Mouse (Mus musculus): ENCODE results near the gene H2al1c. TPM values are rescaled to one million over a fixed set of nuclear protein-coding genes. Genes with fewer than 3 reads are reported as not detected.
"Not testable (repeated sequence)": the region's sequence is repeated elsewhere in the genome, so short reads cannot be mapped to it uniquely, and the experiment has no call there.

The H2al1c gene
- not detected in 2 replicates for total RNA-seq (2015)
- total RNA-seq (2017) = not detected in 2 replicates

DNA sequence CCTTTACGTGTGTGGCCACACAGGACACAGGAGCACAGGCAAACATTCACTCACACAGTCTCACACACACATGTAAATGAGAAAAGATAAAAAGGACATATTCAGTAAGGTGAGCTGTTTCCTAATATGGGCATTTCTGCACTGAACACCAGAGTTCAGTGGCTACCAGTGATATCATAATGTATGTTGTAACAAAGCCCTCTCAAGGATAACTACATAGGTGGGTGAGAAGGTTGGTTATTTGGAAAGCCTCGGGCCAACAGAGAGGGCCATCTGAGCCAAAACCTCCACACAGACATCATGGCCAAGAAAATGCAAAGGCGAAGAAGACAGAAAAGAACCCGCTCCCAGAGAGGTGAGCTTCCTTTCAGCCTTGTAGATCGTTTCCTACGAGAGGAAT lies at the start of gene H2al1c:
H2al1c (plus strand) TSS at position 301 of the 400 bp plus-strand sequence.
- ATAC-seq (replicated peaks; ENCODE audit: poor library complexity) = not testable (repeated sequence)

DNA sequence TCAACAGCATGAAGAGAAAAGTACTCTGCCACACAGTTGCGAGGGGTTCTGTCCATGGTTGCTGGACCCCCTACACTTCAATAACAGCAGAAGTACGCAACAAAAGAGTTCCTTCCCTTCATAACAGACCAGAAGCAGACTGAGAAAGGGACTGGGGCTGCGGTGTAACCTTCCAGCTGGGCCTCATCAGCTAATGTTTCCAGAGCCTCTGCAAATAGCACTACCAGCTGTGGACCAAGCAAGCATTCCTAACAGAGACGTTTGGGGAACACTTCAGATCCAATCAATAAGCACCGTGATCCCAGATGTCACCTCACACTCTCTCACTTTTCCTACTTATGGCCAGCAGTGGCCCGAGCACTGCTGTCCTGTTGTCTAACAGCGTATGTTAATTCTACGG lies 40.5 kb upstream of the H2al1c start:
- no peak for ATAC-seq (replicated peaks; ENCODE audit: poor library complexity)

DNA sequence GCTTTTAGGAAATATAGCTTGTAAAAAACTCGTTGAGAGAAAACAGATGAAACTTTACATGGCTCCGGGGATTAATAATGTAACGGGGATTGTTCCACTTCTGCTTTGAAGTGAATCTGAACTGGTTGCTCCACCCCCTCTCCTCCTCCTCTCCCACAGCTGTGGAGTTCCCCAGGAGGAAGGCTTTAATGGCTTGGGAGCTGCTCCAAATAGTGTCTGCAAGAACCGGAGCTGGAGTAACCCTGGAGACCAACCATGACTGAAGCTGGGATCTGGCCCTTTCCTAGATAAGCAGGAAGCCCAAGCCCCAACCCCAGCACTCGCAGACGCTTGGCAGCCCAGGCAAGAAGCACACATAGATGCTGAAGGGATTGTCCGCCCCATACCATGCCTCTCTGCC lies 37.7 kb upstream of the H2al1c start:
- no peak for ATAC-seq (replicated peaks; ENCODE audit: poor library complexity)

DNA sequence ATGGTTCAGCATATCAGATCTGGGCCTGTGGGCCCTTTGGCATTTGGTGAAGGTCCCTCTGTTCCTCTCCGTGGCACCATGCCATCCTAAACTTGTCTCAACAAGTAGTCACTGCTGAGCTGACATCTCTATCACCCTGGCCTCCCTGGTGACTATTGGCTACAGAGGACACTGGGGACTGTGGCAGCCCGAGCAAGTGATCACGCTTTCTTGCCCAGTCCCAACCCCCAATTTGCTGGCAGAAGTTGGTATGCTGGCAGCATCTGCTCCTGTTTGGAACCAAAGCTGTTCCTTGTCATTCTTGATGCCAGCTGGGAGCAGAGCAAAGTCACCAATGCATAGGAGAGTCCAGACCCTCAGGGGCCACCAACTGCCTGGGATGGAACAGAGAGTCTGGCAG lies 36.4 kb upstream of the H2al1c start:
- ATAC-seq (replicated peaks; ENCODE audit: poor library complexity) = no peak

DNA sequence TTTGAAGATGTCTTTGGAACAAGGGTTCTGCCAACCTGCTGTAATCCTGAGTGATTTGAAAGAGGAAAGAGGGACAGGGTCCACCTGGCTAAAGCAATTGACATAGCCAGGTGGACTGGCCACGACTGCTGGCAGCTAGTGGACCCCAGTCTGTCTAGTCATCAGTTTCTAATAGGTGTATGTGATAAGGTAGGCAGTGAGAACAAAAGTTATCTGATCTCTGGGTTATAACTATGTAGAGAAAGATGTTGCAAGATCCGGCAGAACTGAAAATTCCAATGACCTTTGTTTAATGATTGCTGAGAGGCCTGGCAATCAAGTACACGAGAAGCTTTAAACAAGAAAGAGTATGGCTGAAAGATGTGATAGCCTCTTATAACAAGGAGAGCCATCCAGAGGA lies 32.3 kb upstream of the H2al1c start:
- no peak for ATAC-seq (replicated peaks; ENCODE audit: poor library complexity)

DNA sequence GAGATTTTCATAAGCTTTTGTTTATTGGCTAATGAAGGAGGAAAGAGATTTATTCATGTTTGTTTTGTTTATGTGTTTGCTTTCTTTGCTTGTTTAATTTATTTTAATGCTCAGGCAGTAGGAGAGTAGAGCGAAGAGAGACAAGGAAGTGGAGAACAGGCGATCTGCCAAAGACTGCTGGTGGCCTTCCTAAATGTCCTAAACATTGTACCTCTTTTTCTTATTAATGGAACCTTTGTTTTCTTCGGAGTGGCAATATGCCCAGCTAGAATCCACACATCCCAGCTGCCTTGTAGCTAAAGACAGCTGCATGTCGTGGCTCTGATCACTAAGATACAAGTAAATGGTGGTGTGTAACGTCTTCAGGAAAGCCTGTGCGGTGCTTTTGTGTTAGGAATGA lies 28.4 kb upstream of the H2al1c start:
- no peak for ATAC-seq (replicated peaks; ENCODE audit: poor library complexity)

DNA sequence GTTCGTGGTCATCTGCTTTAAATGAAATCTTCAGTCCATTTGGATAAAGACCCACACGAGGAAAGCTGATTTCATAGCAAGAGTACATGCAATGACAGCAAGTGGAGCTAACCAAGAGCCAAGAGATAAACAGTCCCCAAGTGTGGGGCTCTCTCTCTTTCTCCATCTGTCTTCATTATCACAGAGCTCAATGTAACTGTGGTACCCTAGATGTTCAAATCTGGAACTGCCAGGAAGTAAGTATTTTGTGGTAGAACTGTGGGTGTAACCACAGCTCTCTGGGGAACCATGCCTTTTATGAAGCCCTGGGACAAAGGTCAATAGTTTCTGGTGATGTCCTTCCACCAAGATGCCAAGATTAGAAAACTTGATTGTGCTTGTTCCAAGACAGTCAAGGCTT lies 24.7 kb upstream of the H2al1c start:
- no peak for ATAC-seq (replicated peaks; ENCODE audit: poor library complexity)

DNA sequence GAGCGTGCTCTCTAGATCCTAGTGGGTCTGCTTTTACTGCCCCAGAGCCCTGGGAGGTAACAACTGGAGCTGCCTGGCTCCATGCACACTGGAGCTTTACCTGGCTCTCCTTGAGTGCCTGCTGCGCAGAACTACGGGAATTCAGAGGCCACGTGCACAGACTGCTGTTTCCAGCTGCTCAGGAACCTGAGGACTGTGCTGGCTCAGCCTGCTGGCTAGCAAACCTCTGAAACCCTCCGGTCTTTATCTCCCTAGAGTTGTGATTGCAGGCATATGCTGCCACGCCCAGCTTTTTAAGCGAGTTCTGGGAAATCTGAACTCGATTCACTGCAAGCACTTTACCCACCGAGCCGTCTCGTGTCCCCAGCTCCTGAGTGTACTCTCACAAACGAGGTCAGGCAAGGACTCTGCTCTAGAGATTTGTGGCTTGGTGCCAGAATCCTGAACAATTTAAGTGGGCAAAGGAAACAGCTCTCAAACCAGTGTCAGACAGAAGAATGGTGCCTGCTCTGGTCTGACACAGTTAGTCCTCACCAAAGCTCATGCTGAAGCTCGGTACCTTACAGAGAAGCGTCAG lies 17.1 kb upstream of the H2al1c start:
- ATAC-seq (replicated peaks; ENCODE audit: poor library complexity) = no peak

DNA sequence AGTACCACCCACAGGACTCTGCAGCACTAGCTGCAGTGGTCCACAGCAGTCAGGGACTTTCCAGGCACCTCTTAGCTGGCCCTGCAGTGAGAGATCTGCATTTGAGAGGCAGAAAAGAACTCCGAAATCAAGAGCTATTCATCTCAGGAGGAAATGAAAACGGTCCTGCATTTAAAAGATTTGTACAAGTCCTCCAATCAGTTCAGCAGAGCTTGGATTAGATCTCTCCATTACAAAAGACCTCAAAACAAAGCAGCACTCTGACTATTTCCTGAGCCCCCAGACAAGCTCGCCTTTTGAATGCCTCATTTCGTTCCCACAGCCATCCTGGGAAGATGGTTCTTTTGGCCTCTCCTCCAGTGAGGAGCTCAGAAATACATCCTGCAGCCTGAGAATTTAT lies 16.2 kb upstream of the H2al1c start:
- no peak for ATAC-seq (replicated peaks; ENCODE audit: poor library complexity)

DNA sequence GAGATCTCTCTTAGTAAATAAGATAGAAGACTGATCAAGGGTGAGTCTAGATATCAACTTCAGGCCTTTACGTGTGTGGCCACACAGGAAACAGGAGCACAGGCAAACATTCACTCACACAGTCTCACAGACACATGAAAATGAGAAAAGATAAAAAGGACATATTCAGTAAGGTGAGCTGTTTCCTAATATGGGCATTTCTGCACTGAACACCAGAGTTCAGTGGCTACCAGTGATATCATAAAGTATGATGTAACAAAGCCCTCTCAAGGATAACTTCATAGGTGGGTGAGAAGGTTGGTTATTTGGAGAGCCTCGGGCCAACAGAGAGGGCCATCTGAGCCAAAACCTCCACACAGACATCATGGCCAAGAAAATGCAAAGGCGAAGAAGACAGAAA lies 6.5 kb upstream of the H2al1c start, which contains the start of gene H2al1a:
H2al1a (plus strand) TSS at position 301 of the 400 bp plus-strand sequence.
- not testable (repeated sequence) for ATAC-seq (replicated peaks; ENCODE audit: poor library complexity)

DNA sequence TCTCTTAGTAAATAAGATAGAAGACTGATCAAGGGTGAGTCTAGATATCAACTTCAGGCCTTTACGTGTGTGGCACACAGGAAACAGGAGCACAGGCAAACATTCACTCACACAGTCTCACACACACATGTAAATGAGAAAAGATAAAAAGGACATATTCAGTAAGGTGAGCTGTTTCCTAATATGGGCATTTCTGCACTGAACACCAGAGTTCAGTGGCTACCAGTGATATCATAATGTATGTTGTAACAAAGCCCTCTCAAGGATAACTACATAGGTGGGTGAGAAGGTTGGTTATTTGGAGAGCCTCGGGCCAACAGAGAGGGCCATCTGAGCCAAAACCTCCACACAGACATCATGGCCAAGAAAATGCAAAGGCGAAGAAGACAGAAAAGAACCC lies 3.3 kb upstream of the H2al1c start, which contains the start of gene H2al1b:
H2al1b (plus strand) TSS at position 301 of the 400 bp plus-strand sequence.
- not testable (repeated sequence) for ATAC-seq (replicated peaks; ENCODE audit: poor library complexity)

DNA sequence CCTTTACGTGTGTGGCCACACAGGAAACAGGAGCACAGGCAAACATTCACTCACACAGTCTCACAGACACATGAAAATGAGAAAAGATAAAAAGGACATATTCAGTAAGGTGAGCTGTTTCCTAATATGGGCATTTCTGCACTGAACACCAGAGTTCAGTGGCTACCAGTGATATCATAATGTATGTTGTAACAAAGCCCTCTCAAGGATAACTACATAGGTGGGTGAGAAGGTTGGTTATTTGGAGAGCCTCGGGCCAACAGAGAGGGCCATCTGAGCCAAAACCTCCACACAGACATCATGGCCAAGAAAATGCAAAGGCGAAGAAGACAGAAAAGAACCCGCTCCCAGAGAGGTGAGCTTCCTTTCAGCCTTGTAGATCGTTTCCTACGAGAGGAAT lies 3.1 kb downstream of the H2al1c start, which contains the start of gene H2al1d:
H2al1d (plus strand) TSS at position 301 of the 400 bp plus-strand sequence.
- ATAC-seq (replicated peaks; ENCODE audit: poor library complexity) = not testable (repeated sequence)

DNA sequence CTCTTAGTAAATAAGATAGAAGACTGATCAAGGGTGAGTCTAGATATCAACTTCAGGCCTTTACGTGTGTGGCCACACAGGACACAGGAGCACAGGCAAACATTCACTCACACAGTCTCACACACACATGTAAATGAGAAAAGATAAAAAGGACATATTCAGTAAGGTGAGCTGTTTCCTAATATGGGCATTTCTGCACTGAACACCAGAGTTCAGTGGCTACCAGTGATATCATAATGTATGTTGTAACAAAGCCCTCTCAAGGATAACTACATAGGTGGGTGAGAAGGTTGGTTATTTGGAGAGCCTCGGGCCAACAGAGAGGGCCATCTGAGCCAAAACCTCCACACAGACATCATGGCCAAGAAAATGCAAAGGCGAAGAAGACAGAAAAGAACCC lies 6.2 kb downstream of the H2al1c start, which contains the start of gene H2al1e:
H2al1e (plus strand) TSS at position 301 of the 400 bp plus-strand sequence.
- not testable (repeated sequence) for ATAC-seq (replicated peaks; ENCODE audit: poor library complexity)

DNA sequence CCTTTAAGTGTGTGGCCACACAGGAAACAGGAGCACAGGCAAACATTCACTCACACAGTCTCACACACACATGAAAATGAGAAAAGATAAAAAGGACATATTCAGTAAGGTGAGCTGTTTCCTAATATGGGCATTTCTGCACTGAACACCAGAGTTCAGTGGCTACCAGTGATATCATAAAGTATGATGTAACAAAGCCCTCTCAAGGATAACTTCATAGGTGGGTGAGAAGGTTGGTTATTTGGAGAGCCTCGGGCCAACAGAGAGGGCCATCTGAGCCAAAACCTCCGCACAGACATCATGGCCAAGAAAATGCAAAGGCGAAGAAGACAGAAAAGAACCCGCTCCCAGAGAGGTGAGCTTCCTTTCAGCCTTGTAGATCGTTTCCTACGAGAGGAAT lies 9.4 kb downstream of the H2al1c start, which contains the start of gene H2al1f:
H2al1f (plus strand) TSS at position 301 of the 400 bp plus-strand sequence.
- ATAC-seq (replicated peaks; ENCODE audit: poor library complexity) = not testable (repeated sequence)

DNA sequence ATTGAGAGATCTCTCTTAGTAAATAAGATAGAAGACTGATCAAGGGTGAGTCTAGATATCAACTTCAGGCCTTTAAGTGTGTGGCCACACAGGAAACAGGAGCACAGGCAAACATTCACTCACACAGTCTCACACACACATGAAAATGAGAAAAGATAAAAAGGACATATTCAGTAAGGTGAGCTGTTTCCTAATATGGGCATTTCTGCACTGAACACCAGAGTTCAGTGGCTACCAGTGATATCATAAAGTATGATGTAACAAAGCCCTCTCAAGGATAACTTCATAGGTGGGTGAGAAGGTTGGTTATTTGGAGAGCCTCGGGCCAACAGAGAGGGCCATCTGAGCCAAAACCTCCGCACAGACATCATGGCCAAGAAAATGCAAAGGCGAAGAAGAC lies 12.5 kb downstream of the H2al1c start, which contains the start of gene H2al1g:
H2al1g (plus strand) TSS at position 301 of the 400 bp plus-strand sequence.
- not testable (repeated sequence) for ATAC-seq (replicated peaks; ENCODE audit: poor library complexity)

DNA sequence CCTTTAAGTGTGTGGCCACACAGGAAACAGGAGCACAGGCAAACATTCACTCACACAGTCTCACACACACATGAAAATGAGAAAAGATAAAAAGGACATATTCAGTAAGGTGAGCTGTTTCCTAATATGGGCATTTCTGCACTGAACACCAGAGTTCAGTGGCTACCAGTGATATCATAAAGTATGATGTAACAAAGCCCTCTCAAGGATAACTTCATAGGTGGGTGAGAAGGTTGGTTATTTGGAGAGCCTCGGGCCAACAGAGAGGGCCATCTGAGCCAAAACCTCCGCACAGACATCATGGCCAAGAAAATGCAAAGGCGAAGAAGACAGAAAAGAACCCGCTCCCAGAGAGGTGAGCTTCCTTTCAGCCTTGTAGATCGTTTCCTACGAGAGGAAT lies 15.7 kb downstream of the H2al1c start, which contains the start of gene H2al1h:
H2al1h (plus strand) TSS at position 301 of the 400 bp plus-strand sequence.
- ATAC-seq (replicated peaks; ENCODE audit: poor library complexity) = not testable (repeated sequence)

DNA sequence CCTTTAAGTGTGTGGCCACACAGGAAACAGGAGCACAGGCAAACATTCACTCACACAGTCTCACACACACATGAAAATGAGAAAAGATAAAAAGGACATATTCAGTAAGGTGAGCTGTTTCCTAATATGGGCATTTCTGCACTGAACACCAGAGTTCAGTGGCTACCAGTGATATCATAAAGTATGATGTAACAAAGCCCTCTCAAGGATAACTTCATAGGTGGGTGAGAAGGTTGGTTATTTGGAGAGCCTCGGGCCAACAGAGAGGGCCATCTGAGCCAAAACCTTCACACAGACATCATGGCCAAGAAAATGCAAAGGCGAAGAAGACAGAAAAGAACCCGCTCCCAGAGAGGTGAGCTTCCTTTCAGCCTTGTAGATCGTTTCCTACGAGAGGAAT lies 18.9 kb downstream of the H2al1c start, which contains the start of gene H2al1i:
H2al1i (plus strand) TSS at position 301 of the 400 bp plus-strand sequence.
- ATAC-seq (replicated peaks; ENCODE audit: poor library complexity) = not testable (repeated sequence)

DNA sequence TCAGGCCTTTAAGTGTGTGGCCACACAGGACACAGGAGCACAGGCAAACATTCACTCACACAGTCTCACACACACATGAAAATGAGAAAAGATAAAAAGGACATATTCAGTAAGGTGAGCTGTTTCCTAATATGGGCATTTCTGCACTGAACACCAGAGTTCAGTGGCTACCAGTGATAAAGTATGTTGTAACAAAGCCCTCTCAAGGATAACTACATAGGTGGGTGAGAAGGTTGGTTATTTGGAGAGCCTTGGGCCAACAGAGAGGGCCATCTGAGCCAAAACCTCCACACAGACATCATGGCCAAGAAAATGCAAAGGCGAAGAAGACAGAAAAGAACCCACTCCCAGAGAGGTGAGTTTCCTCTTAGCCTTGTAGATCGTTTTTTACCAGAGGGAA lies 22.1 kb downstream of the H2al1c start, which contains the start of gene H2al1j:
H2al1j (plus strand) TSS at position 301 of the 400 bp plus-strand sequence.
- ATAC-seq (replicated peaks; ENCODE audit: poor library complexity) = not testable (repeated sequence)

DNA sequence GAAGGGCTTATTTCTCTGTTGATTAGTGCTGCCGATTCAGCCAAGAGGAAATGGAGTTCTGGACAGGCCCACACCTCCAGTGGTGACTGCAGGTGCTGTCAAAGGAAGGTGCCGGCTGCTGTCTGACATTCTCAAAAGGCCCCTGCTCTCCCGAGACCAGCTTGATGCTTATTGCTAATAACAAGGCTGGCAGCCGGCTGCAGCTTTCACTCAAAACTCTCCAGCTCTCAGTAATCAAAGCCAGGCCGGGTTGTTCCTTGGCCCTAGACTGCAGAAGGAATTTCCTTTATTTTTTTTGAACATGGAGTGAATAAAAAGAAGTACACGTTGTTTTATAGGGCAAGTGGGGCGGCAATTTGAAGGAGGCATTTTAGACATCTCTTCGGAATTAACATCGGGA lies 40.3 kb downstream of the H2al1c start:
- ATAC-seq (replicated peaks; ENCODE audit: poor library complexity) = no peak

DNA sequence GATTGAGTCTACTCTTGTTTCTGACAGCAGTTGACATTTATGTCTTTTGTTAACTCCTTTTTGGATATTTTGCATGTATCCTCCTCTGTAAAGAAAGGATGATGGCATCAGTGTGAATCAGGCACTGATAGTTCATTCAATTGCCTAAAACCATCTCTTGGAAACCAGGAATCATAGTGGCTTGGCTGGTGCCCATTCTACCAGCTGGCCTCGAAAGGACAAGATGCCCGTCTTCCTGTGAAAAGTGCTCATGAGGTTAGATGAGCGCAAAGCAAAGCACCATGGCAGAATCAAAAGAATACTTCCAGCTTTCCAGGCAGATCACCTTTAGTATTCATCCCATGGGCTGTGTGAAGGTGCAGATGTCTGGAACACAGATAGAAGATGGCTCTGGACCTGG lies 41.3 kb downstream of the H2al1c start:
- ATAC-seq (replicated peaks; ENCODE audit: poor library complexity) = no peak
